Mouse (Mus musculus) c-Kit-negative CD71-positive TER-119-positive erythroid progenitor cells, embryonic 14.5 days (primary cell): Measurements from ENCODE around the gene Ppp1r9a.
A peak's percentile ranks its signal among the peaks of the same experiment; 100 is the strongest.

Experiments used
- DNase-seq: peaks from one replicate; pipeline ENCODE4 v3.0.0-alpha.2; 2013; ENCODE audit warnings: low read depth, low spot score

The Ppp1r9a gene

GRCm38 (mm10) chr6:5102741-5103140, 200.0 kb downstream of the Ppp1r9a start:
- DNase-seq = no peak

DNA sequence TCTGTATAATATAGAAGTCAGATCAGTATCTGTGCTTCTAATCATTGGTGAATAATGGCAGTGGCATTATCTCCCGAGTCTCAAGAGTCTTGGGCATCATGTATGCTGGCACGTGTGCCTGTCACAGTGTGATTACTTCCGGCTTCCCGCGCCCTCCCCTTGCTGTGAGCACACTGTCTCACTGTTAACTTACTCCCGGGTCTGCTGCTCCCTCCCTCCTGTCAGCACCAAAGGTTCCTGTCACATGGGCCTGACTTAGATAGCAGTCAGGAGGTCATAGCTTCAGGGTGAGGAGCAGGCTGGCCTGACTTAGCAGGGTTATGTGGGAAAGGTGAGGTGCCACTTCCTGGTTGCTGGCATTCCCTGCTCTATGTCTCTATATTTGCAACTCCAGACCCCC, 201.1 kb downstream of the Ppp1r9a start:
- DNase-seq = no peak

GRCm38 (mm10) chr6:5104238-5104637, 201.5 kb downstream of the Ppp1r9a start:
- DNase-seq = no peak

DNA sequence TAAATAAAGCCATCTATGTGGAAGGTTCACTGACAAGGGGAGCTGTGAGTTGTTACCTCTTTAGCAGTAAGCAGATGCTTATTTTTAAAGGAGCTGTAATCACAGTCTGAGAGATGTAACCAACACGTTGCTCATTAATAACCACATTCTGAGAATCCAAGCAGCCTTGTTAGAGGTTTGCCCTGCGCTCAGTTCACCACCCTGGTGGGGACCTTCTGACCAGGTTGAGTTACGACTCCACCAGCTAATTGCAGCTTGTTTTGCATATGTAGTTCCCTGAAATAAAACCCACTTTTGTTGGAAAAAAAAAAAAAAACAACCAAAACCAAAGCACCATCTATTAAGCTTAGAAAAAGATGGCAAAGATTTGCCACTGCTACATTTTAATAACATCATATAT, 205.8 kb downstream of the Ppp1r9a start:
- no peak for DNase-seq

DNA sequence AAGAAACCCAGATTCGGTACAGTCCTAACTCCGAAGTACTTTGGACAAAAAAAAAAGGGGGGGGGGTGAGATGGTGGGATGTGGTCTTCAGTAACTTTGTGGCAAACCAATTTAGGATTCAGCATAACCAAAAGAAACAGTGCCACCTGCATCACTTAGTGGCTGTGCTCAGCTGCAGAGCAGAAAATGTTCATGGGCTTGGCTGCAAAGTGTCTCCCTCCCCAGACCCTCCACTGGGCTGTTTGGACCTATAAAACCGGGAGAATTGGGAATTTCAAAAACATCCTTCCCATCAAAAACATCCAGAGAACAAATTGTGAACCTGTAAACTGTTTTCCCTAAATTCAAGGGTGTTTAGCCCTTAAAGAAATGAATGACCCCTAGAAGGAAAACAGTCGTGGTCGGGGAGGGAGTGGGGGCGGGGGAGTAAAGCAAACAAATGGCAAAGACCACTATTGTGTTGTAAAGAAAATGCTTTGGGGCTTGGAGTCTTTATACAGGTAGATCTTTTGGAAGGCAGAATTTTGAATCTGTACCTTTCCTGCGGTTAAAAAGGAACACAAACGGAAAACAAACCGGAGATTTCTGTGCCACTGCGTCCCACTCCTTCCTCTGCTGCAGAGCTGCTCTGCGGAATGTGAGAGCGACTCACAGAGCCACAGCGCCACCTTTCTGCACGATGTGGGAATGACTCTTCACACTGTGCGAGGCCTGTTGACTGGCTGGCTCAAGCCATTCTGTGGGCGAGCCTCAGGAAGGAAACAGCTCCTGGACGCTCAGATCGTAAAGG, 207.4 kb downstream of the Ppp1r9a start:
- peak; percentile 62 for DNase-seq

DNA sequence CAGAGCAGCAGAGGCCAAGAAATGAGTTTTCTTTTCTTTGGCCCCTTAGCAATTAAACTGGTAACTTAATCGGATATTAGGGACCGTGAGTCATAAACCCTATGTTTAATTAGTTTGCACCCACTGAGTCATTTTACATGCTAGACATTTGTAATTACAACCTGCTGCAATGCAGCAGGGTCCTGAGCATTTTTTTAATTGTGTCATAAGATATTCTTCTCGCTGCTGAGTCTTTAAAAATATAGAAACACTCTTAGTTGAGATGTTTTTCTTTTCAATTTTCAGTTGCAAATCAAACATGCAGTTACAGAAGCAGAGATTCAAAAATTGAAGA, 208.0 kb downstream of the Ppp1r9a start:
- DNase-seq = no peak

DNA sequence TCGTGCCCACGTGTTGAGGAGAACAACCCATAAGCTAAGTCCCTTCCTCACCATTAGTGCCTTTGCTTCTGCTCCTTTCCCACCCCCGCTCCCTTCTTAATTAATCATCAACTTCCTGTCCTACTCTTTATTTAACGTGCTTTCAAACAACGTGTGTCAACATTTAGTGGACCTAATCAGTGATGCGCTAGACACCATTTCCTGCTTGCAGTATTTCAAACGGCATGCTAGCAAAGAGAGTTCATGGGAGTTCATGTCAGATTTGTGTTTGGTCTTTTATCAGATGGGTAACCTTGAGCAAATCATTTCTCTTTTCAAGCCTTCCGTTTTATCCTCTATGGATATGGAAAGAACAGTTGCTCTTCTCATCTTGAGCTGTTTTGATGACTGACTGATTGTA, 210.4 kb downstream of the Ppp1r9a start:
- DNase-seq = no peak

GRCm38 (mm10) chr6:5113734-5114133, 211.0 kb downstream of the Ppp1r9a start:
- DNase-seq = no peak

DNA sequence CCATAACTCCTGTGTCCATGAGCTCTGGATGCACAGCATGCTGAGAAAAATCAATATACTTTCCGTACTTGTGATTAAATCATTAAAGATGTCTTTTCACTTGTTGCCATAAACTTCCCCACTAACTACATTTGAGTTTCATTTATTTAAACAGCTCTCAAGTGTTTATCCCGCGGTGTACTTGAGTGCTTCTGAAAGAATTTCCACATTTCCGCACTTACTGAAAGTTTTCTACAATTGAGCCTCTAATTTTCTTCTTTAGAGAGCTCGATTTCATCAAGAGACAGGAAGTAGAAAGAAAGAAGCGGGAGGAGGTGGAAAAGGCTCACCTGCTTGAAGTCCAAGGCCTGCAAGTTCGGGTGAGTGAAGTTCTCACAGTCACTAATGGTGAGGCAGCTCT, 212.1 kb downstream of the Ppp1r9a start:
- DNase-seq = no peak

DNA sequence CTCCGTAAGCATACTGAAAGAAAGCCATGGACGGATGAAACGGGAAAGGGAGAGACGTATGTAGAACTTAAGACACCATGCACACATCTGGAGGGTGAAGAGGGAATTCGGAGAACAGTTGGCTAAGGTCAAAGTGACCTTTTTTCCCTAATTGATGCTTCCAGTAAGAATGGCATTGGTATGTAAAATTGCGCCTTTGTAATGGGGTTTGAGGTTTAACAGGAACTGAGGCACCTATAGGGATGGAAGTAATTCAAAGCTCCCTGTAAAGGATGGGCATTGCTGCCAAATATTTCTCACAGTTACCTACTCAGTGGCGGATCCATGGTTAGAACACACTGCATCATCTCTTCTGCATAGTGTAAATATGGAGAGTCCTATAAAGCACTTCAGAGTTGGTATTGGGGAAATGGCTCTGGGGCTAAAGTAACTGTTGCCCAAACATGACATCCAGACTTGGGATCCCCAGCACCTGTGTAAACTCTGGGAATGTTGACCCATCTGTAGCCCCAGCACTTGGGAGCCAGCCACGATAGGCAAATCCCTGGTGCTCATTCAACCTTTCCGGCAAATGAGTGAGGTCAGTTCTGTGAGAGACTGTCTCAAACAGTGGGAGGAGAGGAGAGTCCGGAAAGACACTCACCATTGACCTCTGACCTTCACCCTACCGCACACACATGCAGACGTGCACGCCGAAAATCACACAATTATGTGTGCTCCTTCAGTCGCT, 216.6 kb downstream of the Ppp1r9a start:
- DNase-seq = no peak

GRCm38 (mm10) chr6:5120229-5120628, 217.5 kb downstream of the Ppp1r9a start:
- DNase-seq = no peak

GRCm38 (mm10) chr6:5129364-5130093, 226.8 kb downstream of the Ppp1r9a start:
- no peak for DNase-seq

GRCm38 (mm10) chr6:5134986-5135385, 232.3 kb downstream of the Ppp1r9a start:
- DNase-seq = no peak

DNA sequence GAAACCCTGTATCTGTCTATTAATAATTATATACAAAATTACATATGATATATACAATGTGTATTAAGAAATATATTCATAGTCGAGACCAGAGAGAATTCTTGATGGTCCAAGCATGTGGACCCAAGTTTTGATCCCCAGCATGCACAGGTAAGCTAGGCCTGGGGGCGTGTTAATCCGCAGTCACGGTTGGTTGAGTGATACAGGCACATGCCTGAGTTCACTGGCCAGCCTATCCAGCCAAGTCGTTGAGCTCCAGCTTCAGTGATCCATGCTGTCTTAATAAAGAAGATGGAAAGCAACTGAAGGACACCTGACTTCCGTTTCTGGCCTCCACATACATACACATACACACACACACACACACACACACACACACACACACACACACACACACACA, 233.3 kb downstream of the Ppp1r9a start:
- DNase-seq = no peak

DNA sequence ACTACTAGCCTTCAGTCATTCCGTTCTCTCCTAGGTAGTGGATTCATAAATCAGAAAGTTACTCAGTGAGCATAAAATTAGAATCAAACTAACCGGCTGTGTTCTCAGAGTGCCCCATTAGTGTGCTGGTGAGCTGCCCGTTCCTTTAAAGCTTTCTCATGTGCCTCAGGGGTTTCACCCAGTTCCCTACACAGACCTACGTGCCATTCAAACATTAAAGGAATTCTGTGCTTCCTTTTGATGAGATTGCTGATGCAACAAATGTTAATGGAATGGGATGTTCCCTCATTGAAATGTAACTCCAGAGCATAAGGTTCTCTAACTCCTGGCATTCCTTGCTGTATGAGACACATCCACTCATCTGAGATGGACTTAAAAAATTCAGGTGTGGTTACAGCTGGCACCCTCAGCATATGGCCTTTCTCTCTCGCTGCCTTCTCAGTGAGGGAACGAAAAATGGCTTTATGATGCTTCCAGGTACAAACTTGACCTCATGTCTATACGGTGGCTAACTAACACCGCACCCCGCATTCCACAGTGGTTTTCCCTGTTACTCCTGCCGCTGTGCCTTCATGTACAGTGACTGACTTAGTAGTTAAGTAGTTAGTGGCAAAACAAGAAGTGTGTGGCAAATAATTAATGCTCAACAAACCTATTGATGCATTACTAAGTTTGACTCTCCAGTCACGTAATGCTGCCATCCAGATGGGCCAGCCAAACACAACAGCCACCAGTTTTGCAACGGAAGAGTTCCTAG, 236.3 kb downstream of the Ppp1r9a start:
- DNase-seq = no peak

GRCm38 (mm10) chr6:5139666-5140065, 236.9 kb downstream of the Ppp1r9a start:
- DNase-seq = no peak

GRCm38 (mm10) chr6:5147488-5148142, 244.9 kb downstream of the Ppp1r9a start:
- no peak for DNase-seq

GRCm38 (mm10) chr6:5149941-5150340, 247.2 kb downstream of the Ppp1r9a start:
- DNase-seq = no peak

- DNase-seq = no peak
These were observed 248.5 kb downstream of the Ppp1r9a start for GRCm38 (mm10) chr6:5151171-5151570.

- DNase-seq = no peak
These were observed 249.5 kb downstream of the Ppp1r9a start for GRCm38 (mm10) chr6:5152185-5152584.

DNA sequence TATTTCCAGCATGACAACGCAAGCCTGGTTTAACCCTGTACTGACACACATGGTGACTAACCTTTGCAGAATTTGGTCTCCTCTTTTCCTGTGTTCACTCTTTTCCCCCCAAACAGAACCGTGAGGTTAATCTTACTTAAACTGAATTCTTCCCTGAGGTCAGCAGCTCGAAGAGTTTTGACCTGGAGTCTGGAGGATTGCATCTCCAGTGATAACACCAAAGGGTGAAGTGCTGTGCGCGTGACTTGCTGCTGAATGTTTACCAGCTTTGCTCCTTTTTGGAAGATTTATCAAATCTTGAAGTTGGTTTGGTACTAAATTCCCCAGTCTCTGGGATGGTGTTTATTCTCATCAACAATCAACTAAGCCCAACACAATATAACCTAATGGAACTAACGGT, 252.1 kb downstream of the Ppp1r9a start:
- peak; percentile 49 for DNase-seq
